Mouse (Mus musculus) heart, embryonic 14.5 days (tissue): ENCODE results near the gene Kank1. TPM values are rescaled to one million over a fixed set of nuclear protein-coding genes. Genes with fewer than 3 reads are reported as not detected.

Experiments used
- ATAC-seq: fragments of 200-750 bp; cut with Nextera tagmentation; 2 replicates; pipeline ENCODE4 v1.8.0; 2017; ENCODE audit warnings: low read depth, moderate TSS enrichment; ENCODE audit not compliant: insufficient number of reproducible peaks, insufficient read depth, low FRiP score
- H3K27ac ChIP-seq, 2 experiments: fragments of 200-500 bp in 1 of 2; fragments of 300-500 bp in 1 of 2; sonication (generic) in 1 of 2; replicated peaks in 1 of 2; 2 replicates each; pipeline ENCODE4 v1.5.1; 2012 to 2014; ENCODE audit warnings: low read depth in 2 of 2, low read length in 2 of 2, control low read depth in 1 of 2, mild to moderate bottlenecking in 1 of 2, mixed read lengths in 1 of 2; ENCODE audit not compliant: control insufficient read depth in 1 of 2, insufficient read depth in 1 of 2
- H3K27me3 ChIP-seq: fragments of 300-500 bp; sonication (generic); 2 replicates; pipeline ENCODE4 v1.6.1; 2014; ENCODE audit warnings: mild to moderate bottlenecking, low read length, control low read depth; ENCODE audit not compliant: control insufficient read depth, insufficient read depth
- H3K36me3 ChIP-seq: fragments of 300-500 bp; sonication (generic); 2 replicates; pipeline ENCODE4 v1.6.1; 2014; ENCODE audit warnings: mild to moderate bottlenecking, control low read depth, low read length, mixed read lengths; ENCODE audit not compliant: control insufficient read depth, insufficient read depth
- H3K4me1 ChIP-seq, 2 experiments: fragments of 200-500 bp in 1 of 2; fragments of 300-500 bp in 1 of 2; sonication (generic) in 1 of 2; 2 replicates each; pipeline ENCODE4 v1.6.1; 2012 to 2014; ENCODE audit warnings: low read length in 2 of 2, control low read depth in 1 of 2, mixed read lengths in 1 of 2; ENCODE audit not compliant: control insufficient read depth in 2 of 2, insufficient read depth in 2 of 2
- H3K4me2 ChIP-seq: fragments of 300-500 bp; sonication (generic); 2 replicates; pipeline ENCODE4 v1.6.1; 2014; ENCODE audit warnings: mild to moderate bottlenecking, low read length
- H3K4me3 ChIP-seq, 2 experiments: fragments of 200-500 bp in 1 of 2; fragments of 300-500 bp in 1 of 2; sonication (generic) in 1 of 2; 2 replicates each; pipeline ENCODE4 v1.5.1; 2012 to 2014; ENCODE audit warnings: low read length in 2 of 2, mild to moderate bottlenecking in 2 of 2, control low read depth in 1 of 2, low read depth in 1 of 2, moderate library complexity in 1 of 2; ENCODE audit not compliant: control insufficient read depth in 1 of 2, insufficient read depth in 1 of 2
- H3K9ac ChIP-seq: fragments of 300-500 bp; sonication (generic); 2 replicates; pipeline ENCODE4 v1.6.1; 2014; ENCODE audit warnings: mild to moderate bottlenecking, low read length
- H3K9me3 ChIP-seq: fragments of 300-500 bp; sonication (generic); 2 replicates; pipeline ENCODE4 v1.6.1; 2016; ENCODE audit warnings: low read length, control low read depth; ENCODE audit not compliant: control insufficient read depth
- WGBS: fragments of 180-500 bp; shearing (Covaris S2); extraction: QIAGEN DNeasy Blood & Tissue Kit; methylation state at CpG from one replicate; pipeline ENCODE4 v1.1.7; 2014; 5-methylcytosine and 5-hydroxymethylcytosine counted together
- polyA plus RNA-seq: library from polyadenylated mRNA; unstranded; fragments of >200 nt; fragmentation: Nextera tagmentation; extraction: Ambion mirVana; gene quantifications from 2 replicates; pipeline ENCODE4 v1.2.1, GENCODE M21; 2014

The Kank1 gene
- polyA plus RNA-seq, 1 experiment from 2014 or later = 46.4 TPM

DNA sequence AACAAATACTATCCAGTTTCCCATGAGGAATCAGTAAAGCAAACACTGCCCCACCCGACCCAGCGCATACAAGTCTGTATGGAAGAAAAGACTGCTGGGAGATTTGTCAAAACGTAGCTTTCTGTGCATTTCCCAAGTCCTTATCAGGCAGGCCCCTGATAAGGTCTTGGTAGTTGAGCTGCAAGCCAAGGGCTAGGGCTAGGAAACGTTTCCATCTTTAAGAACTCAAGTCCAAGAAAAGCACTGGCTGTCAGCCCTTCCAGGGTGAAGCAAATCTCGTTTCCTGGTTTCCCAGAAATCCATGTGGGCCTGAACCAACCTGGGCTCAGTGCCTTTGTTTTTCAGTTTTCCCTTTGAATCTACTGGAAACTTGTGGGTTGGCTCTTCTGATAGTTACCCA, 110.7 kb downstream of the Kank1 start:
- Histone ChIP-seq H3K4me1 (peaks cover 19 to 38% of the 10 kb centered on the region in 2 experiments), H3K27ac (peak overlapping the region; percentile 57 to 70; a peak in 3 of 4 replicates), H3K27me3 (no peaks in the 10 kb centered on the region), H3K9ac (no peak overlapping the region), H3K4me2 (no peak overlapping the region), H3K9me3 (no peaks in the 10 kb centered on the region), H3K36me3 (no peaks in the 10 kb centered on the region), H3K4me3 (no peak overlapping the region)
- peak; percentile 82 for ATAC-seq
- WGBS = 23% methylated on average over 5 of the region's 5 CpGs

DNA sequence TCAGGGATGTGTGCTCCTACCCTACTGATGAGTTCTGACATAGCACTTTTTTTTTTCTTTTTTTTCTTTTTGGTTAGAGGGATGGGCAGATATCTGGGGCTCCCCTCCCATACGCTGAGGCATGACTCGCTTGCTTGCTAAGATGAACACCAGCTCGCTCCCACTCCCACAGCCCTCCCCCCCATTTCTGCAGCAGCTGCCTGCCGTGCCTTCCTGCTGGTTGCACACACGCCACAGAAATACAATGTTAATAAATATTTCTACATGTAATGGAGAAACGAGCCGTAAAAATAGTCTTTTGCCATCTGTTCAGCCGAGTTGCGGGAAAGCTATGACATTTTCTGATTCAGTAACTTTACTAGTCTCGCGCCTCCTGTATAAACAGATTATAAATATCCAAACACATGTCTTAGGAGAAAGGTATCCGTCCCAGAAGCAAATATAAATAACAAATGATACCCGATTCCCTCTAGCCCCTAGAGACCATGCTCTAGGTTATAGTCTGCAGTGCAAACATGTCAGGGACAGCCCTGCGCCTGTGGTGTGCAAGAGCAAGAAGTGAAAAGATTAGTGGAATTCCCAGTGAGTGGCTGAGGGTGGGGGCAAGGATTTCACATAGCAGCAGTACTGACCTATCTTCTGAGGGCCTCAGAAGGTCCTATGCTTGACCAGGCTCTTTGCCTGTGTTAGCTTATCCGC, 114.6 kb downstream of the Kank1 start:
- Histone ChIP-seq H3K4me1 (peaks cover 20 to 34% of the 10 kb centered on the region in 2 experiments), H3K4me2 (no peak overlapping the region), H3K9me3 (no peaks in the 10 kb centered on the region), H3K27ac (peak overlapping the region in 1 of 2 experiments; percentile 47; a peak in 2 of 4 replicates), H3K9ac (no peak overlapping the region), H3K4me3 (no peak overlapping the region), H3K27me3 (no peaks in the 10 kb centered on the region), H3K36me3 (no peaks in the 10 kb centered on the region)
- no peak for ATAC-seq
- 68% methylated on average over 15 of the region's 15 CpGs for WGBS

DNA sequence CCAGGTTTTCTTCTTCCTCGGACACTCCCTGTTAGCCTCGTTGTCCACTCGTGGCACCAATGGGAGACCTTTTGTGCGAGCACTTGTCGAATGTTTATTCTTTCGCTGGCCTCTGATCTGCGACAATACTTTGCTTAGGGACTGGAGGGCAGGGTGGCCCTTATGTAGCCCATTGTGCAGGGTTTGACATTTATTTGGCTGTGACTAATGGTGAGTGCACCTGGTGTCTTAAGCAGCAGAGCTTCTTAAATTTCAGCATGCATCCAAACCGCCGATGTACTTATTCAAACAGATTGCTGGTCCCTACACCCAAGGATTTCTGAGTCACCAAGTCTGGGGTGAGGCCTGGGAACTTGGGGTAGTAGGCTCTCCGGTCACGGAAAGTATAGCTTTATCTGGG, 120.3 kb downstream of the Kank1 start:
- 83% methylated on average over 11 of the region's 11 CpGs for WGBS
- H3K27ac ChIP-seq = no peak overlapping the region
- H3K27me3 ChIP-seq = no peaks in the 10 kb centered on the region
- no peaks in the 10 kb centered on the region for H3K9me3 ChIP-seq
- no peak overlapping the region for H3K9ac ChIP-seq
- H3K4me3 ChIP-seq = no peak overlapping the region
- ATAC-seq = no peak
- H3K4me1 ChIP-seq = peaks cover 33 to 62% of the 10 kb centered on the region in 2 experiments
- H3K4me2 ChIP-seq = no peak overlapping the region
- no peaks in the 10 kb centered on the region for H3K36me3 ChIP-seq

DNA sequence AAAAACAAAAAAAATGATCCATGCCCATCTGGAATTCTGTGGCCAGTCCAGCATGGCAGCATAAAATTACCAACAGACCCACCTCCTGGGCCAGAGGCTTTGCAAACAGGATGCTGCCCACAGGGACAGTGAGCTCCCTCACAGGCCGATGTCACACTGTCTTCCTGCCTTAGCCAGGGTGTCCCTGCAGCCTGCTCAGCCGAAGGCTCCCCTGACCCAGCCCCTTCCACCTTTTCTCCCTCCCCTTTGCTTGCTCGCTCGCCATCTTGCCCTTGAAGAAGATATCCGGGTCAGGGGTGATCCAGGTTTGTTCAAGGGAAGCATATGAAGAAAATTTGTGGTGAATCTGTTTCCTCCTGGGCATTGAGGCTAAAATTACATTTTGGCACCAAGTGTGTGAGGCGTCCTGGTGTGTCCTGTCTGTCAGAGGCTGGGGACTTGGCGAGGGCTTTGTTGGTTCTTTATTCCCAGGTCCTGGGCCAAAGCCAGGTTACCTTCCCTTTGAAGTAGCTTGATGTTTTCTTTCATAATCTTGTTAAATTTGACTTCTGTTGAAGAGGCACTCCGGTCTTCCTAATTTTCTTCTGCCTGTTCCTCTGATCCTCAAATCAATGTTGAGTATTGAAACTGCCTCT, 121.8 kb downstream of the Kank1 start:
- peak overlapping the region in 1 of 2 experiments; percentile 21; a peak in 1 of 4 replicates for H3K27ac ChIP-seq
- H3K4me3 ChIP-seq = no peak overlapping the region
- no peak for ATAC-seq
- H3K4me1 ChIP-seq = peaks cover 35 to 64% of the 10 kb centered on the region in 2 experiments
- H3K9ac ChIP-seq = no peak overlapping the region
- no peaks in the 10 kb centered on the region for H3K9me3 ChIP-seq
- H3K4me2 ChIP-seq = no peak overlapping the region
- H3K27me3 ChIP-seq = no peaks in the 10 kb centered on the region
- H3K36me3 ChIP-seq = no peaks in the 10 kb centered on the region
- WGBS = 57% methylated on average over 8 of the region's 8 CpGs

DNA sequence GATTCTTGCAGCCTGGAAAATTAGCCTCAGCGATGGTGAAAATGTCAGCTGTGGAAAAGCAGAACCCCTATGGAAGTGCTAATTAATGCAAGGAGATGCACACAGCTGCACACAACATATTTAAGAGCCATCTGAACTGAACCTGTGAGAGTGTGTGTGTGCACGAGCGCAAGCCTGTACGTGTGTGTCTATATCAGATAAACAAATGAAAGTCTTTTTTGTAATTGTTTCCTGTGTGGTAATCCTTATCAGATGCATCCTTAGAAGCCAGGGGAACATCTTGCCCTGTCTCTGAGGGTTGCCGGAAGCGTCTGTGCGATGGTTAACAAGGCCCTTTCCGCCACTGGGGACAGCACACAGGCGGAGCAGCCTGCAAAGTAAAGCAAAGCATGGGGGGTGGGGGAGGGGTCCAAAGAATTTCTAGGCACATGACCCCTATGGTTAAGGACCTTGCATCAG, 123.8 kb downstream of the Kank1 start:
- Histone ChIP-seq H3K4me1 (peaks cover 29 to 53% of the 10 kb centered on the region in 2 experiments), H3K9ac (no peak overlapping the region), H3K36me3 (no peaks in the 10 kb centered on the region), H3K27ac (no peak overlapping the region), H3K9me3 (no peaks in the 10 kb centered on the region), H3K27me3 (no peaks in the 10 kb centered on the region), H3K4me3 (no peak overlapping the region), H3K4me2 (no peak overlapping the region)
- no peak; the same call in 1 of the 2 replicates for ATAC-seq
- 30% methylated on average over 9 of the region's 9 CpGs for WGBS

DNA sequence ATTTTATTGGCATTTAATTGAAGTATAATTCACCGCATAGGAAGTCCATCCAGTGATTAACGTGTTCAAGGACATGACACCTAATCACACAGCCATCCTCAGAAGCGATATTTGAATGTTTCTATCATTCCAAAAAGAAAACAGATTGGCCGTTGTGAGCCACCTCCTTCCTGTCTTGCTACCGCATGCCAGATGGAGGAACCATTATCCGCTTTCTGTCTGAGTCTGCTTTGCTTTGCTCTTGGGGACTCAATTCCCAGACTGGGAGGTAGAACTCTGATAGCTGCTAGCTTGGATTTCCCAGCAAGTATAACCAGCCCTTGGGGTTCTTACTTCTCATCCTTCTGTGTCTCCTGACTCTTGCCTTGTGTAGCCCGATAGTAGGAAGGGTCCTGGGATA, 125.2 kb downstream of the Kank1 start:
- no peaks in the 10 kb centered on the region for H3K9me3 ChIP-seq
- H3K4me2 ChIP-seq = peak overlapping the region; percentile 43; the same call in 1 of the 2 replicates
- H3K4me3 ChIP-seq = no peak overlapping the region
- 65% methylated on average over 7 of the region's 7 CpGs for WGBS
- peaks cover 37 to 64% of the 10 kb centered on the region in 2 experiments for H3K4me1 ChIP-seq
- no peak for ATAC-seq
- 0 out of 2 replicates have a peak overlapping the region, but pooled peaks have one; percentile 30 for H3K9ac ChIP-seq
- H3K27ac ChIP-seq = peak overlapping the region in 1 of 2 experiments; percentile 33; a peak in 1 of 4 replicates
- H3K36me3 ChIP-seq = no peaks in the 10 kb centered on the region
- no peaks in the 10 kb centered on the region for H3K27me3 ChIP-seq

DNA sequence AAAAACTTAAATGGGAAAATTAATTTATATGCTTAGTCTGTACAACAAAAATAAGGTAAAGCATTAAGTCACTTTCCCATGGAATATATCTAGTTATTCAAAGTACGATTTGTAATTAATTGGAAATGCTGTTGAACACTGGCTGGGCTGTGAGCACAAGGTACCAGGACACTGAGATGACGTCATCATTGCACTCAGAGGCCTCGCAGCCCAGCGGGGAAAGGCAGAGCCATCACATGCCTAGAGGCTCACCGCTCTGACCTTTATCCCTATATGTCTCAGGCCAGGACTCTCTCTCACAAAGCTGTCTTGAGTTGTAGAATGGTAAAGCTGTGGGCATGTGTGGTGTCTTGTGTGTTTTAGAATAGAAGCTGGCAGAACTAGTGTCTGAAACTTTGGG, 128.9 kb downstream of the Kank1 start:
- WGBS = 32% methylated on average over 5 of the region's 5 CpGs
- Histone ChIP-seq H3K4me2 (no peak overlapping the region), H3K27me3 (no peaks in the 10 kb centered on the region), H3K4me3 (no peak overlapping the region), H3K9me3 (no peaks in the 10 kb centered on the region), H3K4me1 (peaks cover 25 to 38% of the 10 kb centered on the region in 2 experiments), H3K27ac (no peak overlapping the region), H3K36me3 (no peaks in the 10 kb centered on the region), H3K9ac (no peak overlapping the region)
- no peak for ATAC-seq
